Mouse (Mus musculus): ENCODE results near the gene Atp2b1. TPM values are rescaled to one million over a fixed set of nuclear protein-coding genes. Genes with fewer than 3 reads are reported as not detected.

The Atp2b1 gene
- total and polyA plus RNA-seq, 3 experiments, result 23.5 to 26.6 TPM; not detected in 1

DNA sequence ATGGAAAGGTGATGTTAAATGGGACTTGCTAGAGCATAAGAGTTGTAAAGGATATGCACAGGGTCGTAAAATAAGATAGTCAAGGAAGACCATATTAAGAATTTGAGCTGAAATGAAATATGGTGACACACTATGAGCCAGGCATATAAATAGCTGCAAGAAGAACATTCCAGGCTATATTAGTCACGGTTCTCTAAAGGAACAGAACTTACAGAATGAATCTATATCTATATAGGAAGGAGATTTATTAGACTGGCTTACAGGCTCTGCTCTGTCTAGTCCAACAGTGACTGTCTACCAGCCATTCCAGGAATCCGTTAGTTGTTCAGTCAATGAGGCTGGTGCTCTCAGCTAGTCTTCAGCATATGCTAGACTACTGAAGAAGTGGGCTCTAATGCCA lies 90.7 kb downstream of the Atp2b1 start:
- Histone ChIP-seq H3K36me3 (ENCODE audit: control insufficient read depth in 1 of 2, insufficient read depth in 2 of 2, low read length in 2 of 2) (peaks cover 0 to 3% of the 10 kb centered on the region in 2 experiments; a peak in 3 of 4 replicates), H3K9me3 (replicated peaks; ENCODE audit: insufficient read depth, low read length) (no peaks in the 10 kb centered on the region), H3K4me1 (ENCODE audit: control insufficient read depth in 1 of 2, insufficient read depth in 2 of 2, low read length in 2 of 2) (no peaks in the 10 kb centered on the region), H3K4me3 (ENCODE audit: control insufficient read depth in 1 of 2, insufficient read depth in 1 of 2, low read depth in 2 of 2, low read length in 2 of 2) (no peak overlapping the region), H3K27me3 (ENCODE audit: control insufficient read depth in 1 of 2, insufficient read depth in 2 of 2, low read length in 2 of 2) (no peaks in the 10 kb centered on the region), H3K9ac (ENCODE audit: control insufficient read depth, low read depth, low read length, poor library complexity, severe bottlenecking) (no peak overlapping the region), H3K27ac (ENCODE audit: control insufficient read depth, low read depth, low read length) (no peak overlapping the region), H3K79me2 (ENCODE audit: control insufficient read depth, insufficient read depth, low read length, poor library complexity) (no peaks in the 10 kb centered on the region)
- TF ChIP-seq MYC (IDR thresholded peaks at IDR 0.05; ENCODE audit: low read depth, low read length) (no peak), GABPA (IDR thresholded peaks at IDR 0.05; ENCODE audit: low read depth, low read length) (no peak), BHLHE40 (IDR thresholded peaks at IDR 0.05; ENCODE audit: borderline replicate concordance, low read depth, low read length) (no peak), USF1 (IDR thresholded peaks at IDR 0.05; ENCODE audit: low read depth, low read length) (no peak), MAFK (IDR thresholded peaks at IDR 0.05; ENCODE audit: borderline replicate concordance, low read depth, low read length) (no peak), ELF1 (IDR thresholded peaks at IDR 0.05; ENCODE audit: low read depth, low read length) (no peak), MYB (IDR thresholded peaks at IDR 0.05; ENCODE audit: low read depth, low read length) (no peak), KAT2A (conservative IDR thresholded peaks at IDR 0.05; ENCODE audit: low read depth, low read length) (no peak)
- no peak for DNase-seq (ENCODE audit: low read depth, low spot score)

DNA sequence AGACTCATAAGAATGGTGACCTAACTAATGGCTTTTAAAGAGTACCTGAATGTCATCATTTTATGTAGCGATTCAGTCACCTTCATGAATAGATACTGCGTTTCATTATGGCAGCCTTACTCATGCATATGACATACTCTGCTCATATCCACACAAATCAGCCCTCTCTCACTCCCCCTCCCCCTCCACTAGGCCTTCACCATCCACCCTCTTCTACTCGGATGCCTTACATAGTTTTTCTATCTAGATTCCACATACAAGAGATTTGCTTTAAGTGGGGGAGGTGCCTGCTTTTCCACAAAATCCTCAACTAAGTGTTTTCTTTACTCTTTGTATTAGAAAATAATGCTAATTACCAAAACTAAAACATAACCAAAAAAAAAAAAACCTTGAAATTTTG lies 96.9 kb downstream of the Atp2b1 start:
- no peaks in the 10 kb centered on the region for H3K79me2 ChIP-seq (ENCODE audit: control insufficient read depth, insufficient read depth, low read length, poor library complexity)
- H3K36me3 ChIP-seq (ENCODE audit: control insufficient read depth in 1 of 2, insufficient read depth in 2 of 2, low read length in 2 of 2), result peaks cover 0 to 9% of the 10 kb centered on the region in 2 experiments; a peak in 2 of 4 replicates
- TF ChIP-seq USF1 (IDR thresholded peaks at IDR 0.05; ENCODE audit: low read depth, low read length) (no peak), ZC3H11A (IDR thresholded peaks at IDR 0.05; ENCODE audit: low read depth, low read length) (no peak), MYC (IDR thresholded peaks at IDR 0.05; ENCODE audit: low read depth, low read length) (no peak), TBP (IDR thresholded peaks at IDR 0.05; ENCODE audit: low read depth, low read length) (no peak), MAZ (IDR thresholded peaks at IDR 0.05; ENCODE audit: low read depth, low read length) (no peak), KAT2A (conservative IDR thresholded peaks at IDR 0.05; ENCODE audit: low read depth, low read length) (no peak), SMC3 (IDR thresholded peaks at IDR 0.05; ENCODE audit: low read depth, low read length) (no peak), GABPA (IDR thresholded peaks at IDR 0.05; ENCODE audit: low read depth, low read length) (no peak), GATA1 (IDR thresholded peaks at IDR 0.05; ENCODE audit: low read depth, low read length) (no peak), NRF1 (IDR thresholded peaks at IDR 0.05; ENCODE audit: insufficient read depth, low read depth, low read length, poor library complexity, severe bottlenecking) (no peak), NELFE (IDR thresholded peaks at IDR 0.05; ENCODE audit: low read depth, low read length) (no peak), POLR2AphosphoS2 (IDR thresholded peaks at IDR 0.05; ENCODE audit: low read length) (no peak), RAD21 (IDR thresholded peaks at IDR 0.05; ENCODE audit: low read depth, low read length) (no peak)
- H3K9ac ChIP-seq (ENCODE audit: control insufficient read depth, low read depth, low read length, poor library complexity, severe bottlenecking), result no peak overlapping the region
- no peaks in the 10 kb centered on the region for H3K9me3 ChIP-seq (replicated peaks; ENCODE audit: insufficient read depth, low read length)
- no peaks in the 10 kb centered on the region for H3K27me3 ChIP-seq (ENCODE audit: control insufficient read depth in 1 of 2, insufficient read depth in 2 of 2, low read length in 2 of 2)
- DNase-seq (ENCODE audit: low read depth, low spot score), result no peak
- H3K4me3 ChIP-seq (ENCODE audit: control insufficient read depth in 1 of 2, insufficient read depth in 1 of 2, low read depth in 2 of 2, low read length in 2 of 2), result no peak overlapping the region
- H3K27ac ChIP-seq (ENCODE audit: control insufficient read depth, low read depth, low read length), result no peak overlapping the region
- no peaks in the 10 kb centered on the region for H3K4me1 ChIP-seq (ENCODE audit: control insufficient read depth in 1 of 2, insufficient read depth in 2 of 2, low read length in 2 of 2)
